Mouse (Mus musculus): ENCODE results near the gene Map7d1. TPM values are rescaled to one million over a fixed set of nuclear protein-coding genes. Genes with fewer than 3 reads are reported as not detected.
A peak's percentile ranks its signal among the peaks of the same experiment; 100 is the strongest.

The Map7d1 gene
- polyA plus RNA-seq (2012; rRNA removed): 28.3 and 30.3 TPM in 2 replicates

GRCm38 (mm10) chr4:126256131-126256791 lies at the start of gene Map7d1:
TSS of gene Map7d1 (minus strand) at chr4:126256343.
- H3K36me3 ChIP-seq (ENCODE audit: control insufficient read depth, insufficient read depth, low read length): no peaks in the 10 kb centered on the region
- peak within 1 kb of the TSS; percentile 99 for H3K27ac ChIP-seq (ENCODE audit: insufficient read depth, low read depth, low read length)
- H3K4me3 ChIP-seq (ENCODE audit: insufficient read depth, low read depth, low read length): peak within 1 kb of the TSS; percentile 91
- H3K4me1 ChIP-seq (ENCODE audit: control insufficient read depth, insufficient read depth, low read length): peaks cover 12% of the 10 kb centered on the region
- H3K27me3 ChIP-seq (replicated peaks; ENCODE audit: control insufficient read depth, insufficient read depth, low read length): no peaks in the 10 kb centered on the region
- DNase-seq: peak; percentile 92
- WGBS: under 1% methylated on average over 59 of the region's 59 CpGs
- TF ChIP-seq CTCF (conservative IDR thresholded peaks at IDR 0.05; ENCODE audit: insufficient read depth, insufficient read length, low read depth, low read length) (no peak), POLR2A (IDR thresholded peaks at IDR 0.05; ENCODE audit: low read depth, low read length) (peak; percentile 82)

- no peak for DNase-seq
- Histone ChIP-seq H3K4me1 (ENCODE audit: control insufficient read depth, insufficient read depth, low read length) (peaks cover 3% of the 10 kb centered on the region), H3K27me3 (replicated peaks; ENCODE audit: control insufficient read depth, insufficient read depth, low read length) (no peaks in the 10 kb centered on the region), H3K4me3 (ENCODE audit: insufficient read depth, low read depth, low read length) (no peak overlapping the region), H3K36me3 (ENCODE audit: control insufficient read depth, insufficient read depth, low read length) (no peaks in the 10 kb centered on the region), H3K27ac (ENCODE audit: insufficient read depth, low read depth, low read length) (no peak overlapping the region)
- TF ChIP-seq CTCF (conservative IDR thresholded peaks at IDR 0.05; ENCODE audit: insufficient read depth, insufficient read length, low read depth, low read length): no peak
- no peak for TF ChIP-seq POLR2A (IDR thresholded peaks at IDR 0.05; ENCODE audit: low read depth, low read length)
- WGBS: 94% methylated on average over 1 of the region's 1 CpGs
Measured at GRCm38 (mm10) chr4:126305428-126305827, 49.3 kb upstream of the Map7d1 start.

GRCm38 (mm10) chr4:126303877-126304276 lies 47.7 kb upstream of the Map7d1 start:
- Histone ChIP-seq H3K4me1 (ENCODE audit: control insufficient read depth, insufficient read depth, low read length) (no peaks in the 10 kb centered on the region; the same call in 1 of the 2 replicates), H3K36me3 (ENCODE audit: control insufficient read depth, insufficient read depth, low read length) (no peaks in the 10 kb centered on the region), H3K27me3 (replicated peaks; ENCODE audit: control insufficient read depth, insufficient read depth, low read length) (no peaks in the 10 kb centered on the region), H3K4me3 (ENCODE audit: insufficient read depth, low read depth, low read length) (no peak overlapping the region), H3K27ac (ENCODE audit: insufficient read depth, low read depth, low read length) (no peak overlapping the region)
- no peak for DNase-seq
- WGBS: 66% methylated on average over 4 of the region's 4 CpGs
- peak; percentile 36; the same call in 1 of the 2 replicates for TF ChIP-seq CTCF (conservative IDR thresholded peaks at IDR 0.05; ENCODE audit: insufficient read depth, insufficient read length, low read depth, low read length)
- no peak for TF ChIP-seq POLR2A (IDR thresholded peaks at IDR 0.05; ENCODE audit: low read depth, low read length)

GRCm38 (mm10) chr4:126301584-126302309 lies 45.6 kb upstream of the Map7d1 start:
- Histone ChIP-seq H3K27ac (ENCODE audit: insufficient read depth, low read depth, low read length) (no peak overlapping the region), H3K4me3 (ENCODE audit: insufficient read depth, low read depth, low read length) (no peak overlapping the region), H3K27me3 (replicated peaks; ENCODE audit: control insufficient read depth, insufficient read depth, low read length) (no peaks in the 10 kb centered on the region), H3K36me3 (ENCODE audit: control insufficient read depth, insufficient read depth, low read length) (no peaks in the 10 kb centered on the region), H3K4me1 (ENCODE audit: control insufficient read depth, insufficient read depth, low read length) (no peaks in the 10 kb centered on the region; the same call in 1 of the 2 replicates)
- DNase-seq: no peak
- 21% methylated on average over 27 of the region's 27 CpGs for WGBS
- TF ChIP-seq POLR2A (IDR thresholded peaks at IDR 0.05; ENCODE audit: low read depth, low read length) (no peak), CTCF (conservative IDR thresholded peaks at IDR 0.05; ENCODE audit: insufficient read depth, insufficient read length, low read depth, low read length) (no peak)

- DNase-seq: no peak
Measured at GRCm38 (mm10) chr4:126300916-126301583, 44.9 kb upstream of the Map7d1 start.

GRCm38 (mm10) chr4:126296617-126297101 lies 40.5 kb upstream of the Map7d1 start:
- TF ChIP-seq POLR2A (IDR thresholded peaks at IDR 0.05; ENCODE audit: low read depth, low read length) (no peak), CTCF (conservative IDR thresholded peaks at IDR 0.05; ENCODE audit: insufficient read depth, insufficient read length, low read depth, low read length) (no peak)
- Histone ChIP-seq H3K36me3 (ENCODE audit: control insufficient read depth, insufficient read depth, low read length) (no peaks in the 10 kb centered on the region), H3K4me3 (ENCODE audit: insufficient read depth, low read depth, low read length) (peak overlapping the region; percentile 20), H3K4me1 (ENCODE audit: control insufficient read depth, insufficient read depth, low read length) (no peaks in the 10 kb centered on the region; the same call in 1 of the 2 replicates), H3K27me3 (replicated peaks; ENCODE audit: control insufficient read depth, insufficient read depth, low read length) (no peaks in the 10 kb centered on the region), H3K27ac (ENCODE audit: insufficient read depth, low read depth, low read length) (no peak overlapping the region)
- 2% methylated on average over 34 of the region's 34 CpGs for WGBS
- DNase-seq: peak; percentile 72

More at GRCm38 (mm10) chr4:126300916-126301583, 44.9 kb upstream of the Map7d1 start:
- H3K27ac ChIP-seq (ENCODE audit: insufficient read depth, low read depth, low read length): no peak overlapping the region
- no peaks in the 10 kb centered on the region; the same call in 1 of the 2 replicates for H3K4me1 ChIP-seq (ENCODE audit: control insufficient read depth, insufficient read depth, low read length)
- no peaks in the 10 kb centered on the region for H3K27me3 ChIP-seq (replicated peaks; ENCODE audit: control insufficient read depth, insufficient read depth, low read length)
- no peak for TF ChIP-seq CTCF (conservative IDR thresholded peaks at IDR 0.05; ENCODE audit: insufficient read depth, insufficient read length, low read depth, low read length)
- TF ChIP-seq POLR2A (IDR thresholded peaks at IDR 0.05; ENCODE audit: low read depth, low read length): no peak
- no peaks in the 10 kb centered on the region for H3K36me3 ChIP-seq (ENCODE audit: control insufficient read depth, insufficient read depth, low read length)
- no peak overlapping the region for H3K4me3 ChIP-seq (ENCODE audit: insufficient read depth, low read depth, low read length)
- 8% methylated on average over 48 of the region's 50 CpGs for WGBS

Data from kidney, adult 2 months (tissue).